Mouse (Mus musculus): Measurements from ENCODE around the gene Tmed5. TPM values are rescaled to one million over a fixed set of nuclear protein-coding genes. Genes with fewer than 3 reads are reported as not detected.

Gene Tmed5
- polyA plus RNA-seq, 1 experiment from 2014 or later = 41.1 TPM

DNA sequence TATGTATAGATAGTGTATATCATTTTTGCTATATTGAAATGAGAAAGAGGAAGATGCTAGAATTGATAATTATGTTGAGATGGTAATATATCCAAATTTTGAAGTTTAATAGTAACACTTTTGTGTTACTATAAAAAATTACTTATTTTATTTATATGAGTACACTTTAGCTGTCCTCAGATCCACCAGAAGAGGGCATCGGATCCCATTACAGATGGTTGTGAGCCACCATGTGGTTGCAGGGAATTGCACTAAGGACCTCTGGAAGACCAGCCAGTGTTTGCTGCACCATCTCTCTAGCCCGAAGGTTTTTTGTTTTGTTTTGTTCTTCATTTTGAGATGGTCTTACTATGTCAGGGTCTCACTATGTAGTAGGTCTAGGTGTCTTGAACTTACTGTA, 47.0 kb downstream of the Tmed5 start:
- 92% methylated on average over 2 of the region's 2 CpGs for WGBS
- no peak for ATAC-seq
- Histone ChIP-seq H3K27ac (no peak overlapping the region), H3K36me3 (peaks cover 16% of the 10 kb centered on the region), H3K9ac (no peak overlapping the region), H3K4me3 (replicated peaks) (no peak overlapping the region), H3K9me3 (no peaks in the 10 kb centered on the region), H3K4me1 (replicated peaks) (no peaks in the 10 kb centered on the region), H3K4me2 (replicated peaks) (no peak overlapping the region), H3K27me3 (replicated peaks) (no peaks in the 10 kb centered on the region)

DNA sequence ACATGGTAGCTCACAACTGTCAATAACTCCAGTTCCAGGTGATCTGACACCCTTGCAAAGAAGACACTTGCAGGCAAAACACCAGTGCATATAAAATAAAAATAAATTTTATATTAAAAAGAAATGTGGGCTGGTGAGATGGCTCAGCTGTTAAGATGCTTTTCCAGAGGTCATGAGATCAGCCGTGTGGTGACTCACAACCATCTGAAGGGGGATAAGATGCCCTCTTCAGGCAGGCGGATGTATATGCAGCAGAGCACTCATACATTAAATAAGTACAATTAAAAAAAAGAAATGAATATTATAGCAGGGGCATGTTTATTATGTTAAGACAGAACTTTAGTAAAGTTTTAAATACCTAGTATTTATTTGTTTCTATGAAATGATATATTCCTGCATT, 50.0 kb downstream of the Tmed5 start:
- no peak for ATAC-seq
- WGBS = 47% methylated on average over 2 of the region's 2 CpGs
- Histone ChIP-seq H3K9ac (no peak overlapping the region), H3K9me3 (no peaks in the 10 kb centered on the region), H3K36me3 (peaks cover 13% of the 10 kb centered on the region; the same call in 1 of the 2 replicates), H3K4me2 (replicated peaks) (no peak overlapping the region), H3K4me3 (replicated peaks) (no peak overlapping the region), H3K27ac (no peak overlapping the region), H3K27me3 (replicated peaks) (no peaks in the 10 kb centered on the region), H3K4me1 (replicated peaks) (no peaks in the 10 kb centered on the region)

DNA sequence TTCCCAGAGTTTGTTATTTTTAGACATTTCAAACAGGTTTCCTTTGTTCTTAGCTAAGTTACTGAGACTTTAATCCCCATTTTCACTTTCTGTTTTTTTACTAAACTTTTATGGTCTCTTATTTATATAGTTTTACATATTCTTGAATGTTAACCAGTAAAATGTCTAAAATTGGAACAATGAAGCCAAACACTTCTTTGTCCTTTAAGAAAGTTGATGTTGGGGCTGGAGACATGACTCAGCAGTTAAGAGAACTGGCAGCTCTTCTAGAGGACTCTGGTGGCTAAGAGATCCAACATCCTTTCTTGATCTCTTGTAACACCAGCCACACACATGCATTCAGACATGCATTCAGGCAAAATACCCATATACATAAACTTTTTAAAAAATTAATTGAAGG, 52.8 kb downstream of the Tmed5 start:
- H3K27me3 ChIP-seq (replicated peaks) = no peaks in the 10 kb centered on the region
- peaks cover 20% of the 10 kb centered on the region for H3K36me3 ChIP-seq
- H3K4me3 ChIP-seq (replicated peaks) = no peak overlapping the region
- H3K9ac ChIP-seq = no peak overlapping the region
- no peaks in the 10 kb centered on the region for H3K4me1 ChIP-seq (replicated peaks)
- H3K4me2 ChIP-seq (replicated peaks) = no peak overlapping the region
- H3K9me3 ChIP-seq = no peaks in the 10 kb centered on the region
- H3K27ac ChIP-seq = no peak overlapping the region
- no peak for ATAC-seq

DNA sequence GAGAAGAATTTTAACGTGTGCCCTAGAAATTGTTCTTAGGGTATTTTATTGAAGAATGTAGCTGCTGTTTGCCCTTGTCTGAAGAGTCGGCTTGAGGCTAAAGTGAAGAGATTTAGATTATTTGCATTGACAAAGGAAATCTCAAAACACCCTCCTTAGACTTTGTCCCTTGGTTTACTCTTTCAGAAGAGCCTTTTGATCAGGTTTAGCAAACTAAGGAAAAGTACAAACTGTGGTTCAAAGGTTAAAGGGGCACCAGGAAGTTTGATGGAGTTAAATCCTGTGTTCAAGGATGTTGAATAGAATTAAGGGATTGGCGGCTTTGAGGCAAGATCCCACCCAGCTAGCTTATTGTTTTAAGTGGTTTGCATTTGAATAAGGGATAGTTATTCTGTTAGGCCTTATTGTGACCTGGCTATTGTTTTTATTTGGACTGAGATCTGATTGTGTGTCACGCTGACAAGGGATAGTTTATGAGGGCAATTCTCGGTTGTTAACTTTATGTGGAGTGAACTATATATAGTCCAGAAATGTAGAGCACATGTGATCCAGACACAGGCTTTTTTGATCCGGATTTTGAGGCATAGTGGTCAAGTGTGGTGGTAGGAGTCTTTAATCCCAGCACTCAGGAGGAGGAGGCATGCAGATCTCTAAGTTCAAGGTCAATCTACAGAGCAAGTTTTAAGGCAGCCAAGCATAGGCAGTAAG, 55.4 kb downstream of the Tmed5 start:
- no peak overlapping the region for H3K4me3 ChIP-seq (replicated peaks)
- H3K4me2 ChIP-seq (replicated peaks) = no peak overlapping the region
- peak; percentile 55; the same call in 1 of the 2 replicates for ATAC-seq
- no peaks in the 10 kb centered on the region for H3K9me3 ChIP-seq
- no peak overlapping the region for H3K27ac ChIP-seq
- no peak overlapping the region for H3K9ac ChIP-seq
- H3K27me3 ChIP-seq (replicated peaks) = no peaks in the 10 kb centered on the region
- H3K36me3 ChIP-seq = peaks cover 21% of the 10 kb centered on the region
- 67% methylated on average over 6 of the region's 6 CpGs for WGBS
- no peaks in the 10 kb centered on the region for H3K4me1 ChIP-seq (replicated peaks)

DNA sequence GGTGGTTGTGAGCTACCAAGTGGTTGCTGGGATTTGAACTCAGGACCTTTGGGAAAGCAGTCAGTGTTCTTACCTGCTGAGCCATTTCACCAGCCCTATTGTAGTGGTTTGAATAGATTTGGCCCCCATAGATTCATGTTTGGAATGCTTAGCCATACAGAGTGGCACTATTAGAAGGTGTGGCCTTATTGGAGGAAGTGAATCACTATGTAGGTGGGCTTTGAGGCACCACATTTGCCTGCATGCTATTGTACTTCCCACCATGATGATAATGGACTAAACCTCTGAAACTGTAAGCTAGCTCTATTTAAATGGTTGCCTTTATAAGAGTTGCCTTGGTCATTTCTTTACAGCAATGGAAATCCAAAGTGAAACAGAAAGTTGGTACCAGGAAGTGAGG, 56.2 kb downstream of the Tmed5 start:
- H3K9ac ChIP-seq = no peak overlapping the region
- ATAC-seq = no peak
- H3K36me3 ChIP-seq = peaks cover 19% of the 10 kb centered on the region
- no peak overlapping the region for H3K4me3 ChIP-seq (replicated peaks)
- no peak overlapping the region for H3K4me2 ChIP-seq (replicated peaks)
- no peak overlapping the region for H3K27ac ChIP-seq
- H3K27me3 ChIP-seq (replicated peaks) = no peaks in the 10 kb centered on the region
- no peaks in the 10 kb centered on the region for H3K4me1 ChIP-seq (replicated peaks)
- H3K9me3 ChIP-seq = no peaks in the 10 kb centered on the region

DNA sequence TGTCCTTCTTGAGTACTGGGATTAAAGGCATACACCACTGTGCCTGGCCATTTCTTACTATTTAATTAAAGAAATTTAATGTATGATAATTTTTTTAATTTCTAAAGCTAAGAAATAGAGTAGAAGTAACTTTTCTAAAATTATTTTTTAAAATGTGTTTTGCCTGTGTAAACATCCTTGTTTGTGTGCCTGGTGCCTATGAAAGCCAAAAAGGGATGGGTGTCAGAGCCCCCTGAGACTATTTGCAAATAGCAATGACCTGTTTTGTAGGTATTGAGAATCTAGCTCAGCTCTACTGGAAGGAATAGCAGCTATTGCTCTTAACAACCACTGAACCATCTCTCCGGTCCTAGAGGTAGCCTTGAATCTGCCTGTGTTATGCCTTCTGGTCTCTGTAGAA, 60.1 kb downstream of the Tmed5 start:
- Histone ChIP-seq H3K4me3 (replicated peaks) (no peak overlapping the region), H3K36me3 (peaks cover 21% of the 10 kb centered on the region), H3K9me3 (no peaks in the 10 kb centered on the region), H3K4me1 (replicated peaks) (no peaks in the 10 kb centered on the region), H3K27me3 (replicated peaks) (no peaks in the 10 kb centered on the region), H3K27ac (no peak overlapping the region), H3K9ac (no peak overlapping the region), H3K4me2 (replicated peaks) (no peak overlapping the region)
- 95% methylated on average over 1 of the region's 1 CpGs for WGBS
- no peak for ATAC-seq

DNA sequence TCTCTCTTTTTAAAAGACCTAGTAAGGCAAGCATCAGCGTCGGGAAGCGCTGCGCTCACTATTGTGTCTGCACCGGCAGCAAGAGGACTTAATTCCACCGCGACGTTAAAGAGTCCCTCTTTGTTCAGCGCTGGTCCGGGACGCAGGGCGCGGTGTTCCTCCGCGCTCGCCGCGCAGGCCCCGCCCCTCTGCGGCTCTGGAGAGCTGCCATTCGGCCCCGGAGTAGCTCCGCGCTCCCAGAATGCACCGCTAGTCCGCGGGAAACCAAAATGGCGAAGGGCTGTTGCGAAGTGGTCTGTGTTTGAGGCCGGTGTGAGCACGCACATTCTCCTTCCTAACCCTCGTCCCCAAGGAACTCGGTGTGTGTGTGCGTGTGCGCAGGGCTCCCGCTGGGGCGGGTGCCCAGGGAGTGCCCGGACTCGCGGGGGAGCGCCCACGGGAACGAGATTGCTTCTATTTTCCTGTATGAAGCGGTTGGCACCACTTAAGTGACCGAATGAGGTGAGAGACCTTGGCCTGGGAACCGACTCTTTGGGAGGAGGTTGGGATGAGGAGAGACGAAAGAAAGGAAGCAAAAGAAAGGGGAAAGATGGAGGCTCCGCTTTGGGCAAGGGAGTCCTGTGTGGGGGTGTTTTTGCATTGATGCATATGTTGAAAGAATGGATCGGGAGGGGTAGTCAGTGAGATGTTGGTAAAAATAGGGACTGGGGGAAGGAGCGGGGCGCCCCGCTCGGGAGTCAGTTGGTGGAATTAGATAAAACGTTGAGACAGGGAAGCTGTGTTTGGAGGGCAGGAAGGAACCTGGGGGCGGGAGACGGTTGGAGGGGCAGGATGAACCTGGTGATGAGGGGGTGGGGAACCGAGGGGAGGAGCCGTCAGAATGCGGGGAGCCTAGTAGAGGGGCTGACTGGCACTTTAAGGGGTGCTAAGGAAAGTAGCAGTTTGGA, 66.7 kb downstream of the Tmed5 start, which contains the start of gene Mtf2:
TSS of gene Mtf2 (plus strand) at position 210 of the 947 bp plus-strand sequence.
- Histone ChIP-seq H3K4me3 (replicated peaks) (peak within 1 kb of the TSS; percentile 72), H3K4me2 (replicated peaks) (peak within 1 kb of the TSS; percentile 77), H3K9ac (peak within 1 kb of the TSS; percentile 98), H3K27ac (peak within 1 kb of the TSS; percentile 92), H3K4me1 (replicated peaks) (no peaks in the 10 kb centered on the region), H3K9me3 (no peaks in the 10 kb centered on the region), H3K27me3 (replicated peaks) (no peaks in the 10 kb centered on the region), H3K36me3 (peaks cover 6% of the 10 kb centered on the region)
- ATAC-seq = peak; percentile 99
- WGBS = under 1% methylated on average over 59 of the region's 59 CpGs

DNA sequence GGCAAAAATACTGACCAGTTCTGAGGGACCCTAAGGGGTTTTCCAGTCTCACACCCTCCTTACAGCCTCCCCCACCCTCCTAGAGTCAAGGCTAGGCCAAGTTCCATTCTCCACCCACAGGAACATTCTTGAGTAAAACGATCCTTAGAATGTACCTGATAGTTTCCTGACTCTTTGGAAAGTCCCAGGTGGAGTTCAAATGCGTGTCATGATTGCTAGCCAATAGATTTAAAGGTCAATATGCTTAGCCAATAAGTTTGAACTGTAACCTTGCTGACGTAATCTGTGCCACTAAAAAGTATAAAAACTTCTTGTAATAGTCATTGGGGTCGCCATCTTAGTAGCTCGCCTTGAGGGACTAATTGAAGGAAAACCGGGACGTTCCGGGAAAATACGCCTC, 72.0 kb downstream of the Tmed5 start:
- Histone ChIP-seq H3K4me2 (replicated peaks) (no peak overlapping the region), H3K9me3 (no peaks in the 10 kb centered on the region), H3K27me3 (replicated peaks) (no peaks in the 10 kb centered on the region), H3K27ac (no peak overlapping the region), H3K36me3 (no peaks in the 10 kb centered on the region), H3K9ac (no peak overlapping the region), H3K4me1 (replicated peaks) (no peaks in the 10 kb centered on the region), H3K4me3 (replicated peaks) (no peak overlapping the region)
- WGBS = 95% methylated on average over 9 of the region's 9 CpGs
- no peak for ATAC-seq

Other genes starting within 250 kb of the Tmed5 start
- 75.2 and 78.0 TPM in 2 replicates for gene Rpl5, start 232.1 kb downstream of the Tmed5 start, polyA plus RNA-seq (2015; fragmentation: Nextera tagmentation; extraction: Ambion mirVana)
- 18.4 and 20.9 TPM in 2 replicates for gene Fam69a, start 145.5 kb downstream of the Tmed5 start, polyA plus RNA-seq (2015; fragmentation: Nextera tagmentation; extraction: Ambion mirVana)
- 71.8 and 86.0 TPM in 2 replicates for gene Mtf2, start 66.9 kb downstream of the Tmed5 start, polyA plus RNA-seq (2015; fragmentation: Nextera tagmentation; extraction: Ambion mirVana)
- gene Ccdc18, start 255 bp upstream of the Tmed5 start, polyA plus RNA-seq (2015; fragmentation: Nextera tagmentation; extraction: Ambion mirVana) = 9.3 and 10.2 TPM in 2 replicates
- 40.2 and 44.1 TPM in 2 replicates for gene Dr1, start 136.3 kb upstream of the Tmed5 start, polyA plus RNA-seq (2015; fragmentation: Nextera tagmentation; extraction: Ambion mirVana)
- 7.5 and 7.7 TPM in 2 replicates for gene Pigg, start 180.0 kb upstream of the Tmed5 start, polyA plus RNA-seq (2015; fragmentation: Nextera tagmentation; extraction: Ambion mirVana)
- gene Gm42517, start 235.3 kb upstream of the Tmed5 start, polyA plus RNA-seq (2015; fragmentation: Nextera tagmentation; extraction: Ambion mirVana) = 0.08 TPM in 1 of 2 replicates, not detected in the other

Measured in intestine, embryonic 15.5 days (tissue).